Mouse (Mus musculus) liver, embryonic 16.5 days (tissue): ENCODE results near the gene Clcn6. TPM values are rescaled to one million over a fixed set of nuclear protein-coding genes. Genes with fewer than 3 reads are reported as not detected.

ENCODE experiments used
- ATAC-seq: fragments of 200-750 bp; cut with Nextera tagmentation; 2 replicates; pipeline ENCODE4 v1.8.0; 2017; ENCODE audit warnings: low read depth, mild to moderate bottlenecking, moderate number of reproducible peaks, moderate library complexity
- H3K27ac ChIP-seq: fragments of 300-500 bp; sonication (generic); 2 replicates; pipeline ENCODE4 v1.5.1; 2014; ENCODE audit warnings: mild to moderate bottlenecking, low read length
- H3K27me3 ChIP-seq: fragments of 300-500 bp; sonication (generic); 2 replicates; pipeline ENCODE4 v1.6.1; 2014; ENCODE audit warnings: low read depth, low read length, mixed read lengths; ENCODE audit not compliant: control insufficient read depth, insufficient read depth
- H3K36me3 ChIP-seq: fragments of 300-500 bp; sonication (generic); 2 replicates; pipeline ENCODE4 v1.6.1; 2014; ENCODE audit warnings: mild to moderate bottlenecking; ENCODE audit not compliant: control insufficient read depth, insufficient read depth
- H3K4me1 ChIP-seq: fragments of 300-500 bp; sonication (generic); 2 replicates; pipeline ENCODE4 v1.6.1; 2014; ENCODE audit warnings: low read depth, low read length, mixed read lengths; ENCODE audit not compliant: control insufficient read depth
- H3K4me2 ChIP-seq: fragments of 300-500 bp; sonication (generic); 2 replicates; pipeline ENCODE4 v1.6.1; 2014; ENCODE audit warnings: low read depth, low read length, mixed read lengths
- H3K4me3 ChIP-seq: fragments of 300-500 bp; sonication (generic); 2 replicates; pipeline ENCODE4 v1.5.1; 2014; ENCODE audit warnings: low read depth, mild to moderate bottlenecking, low read length
- H3K9ac ChIP-seq: fragments of 300-500 bp; sonication (generic); 2 replicates; pipeline ENCODE4 v1.6.1; 2014; ENCODE audit warnings: low read depth, low read length
- H3K9me3 ChIP-seq: fragments of 300-500 bp; sonication (generic); replicated peaks from 2 replicates; pipeline ENCODE4 v1.6.1; 2016; ENCODE audit warnings: low read length; ENCODE audit not compliant: control insufficient read depth
- WGBS: fragments of 180-500 bp; shearing (Covaris S2); extraction: QIAGEN DNeasy Blood & Tissue Kit; methylation state at CpG from one replicate; pipeline ENCODE4 v1.1.7; 2014; ENCODE audit not compliant: insufficient replicate concordance; 5-methylcytosine and 5-hydroxymethylcytosine counted together
- polyA plus RNA-seq: library from polyadenylated mRNA; unstranded; fragments of >200 nt; fragmentation: Nextera tagmentation; extraction: Ambion mirVana; gene quantifications from 2 replicates; pipeline ENCODE4 v1.2.1, GENCODE M21; 2015

The Clcn6 gene
- polyA plus RNA-seq, 1 experiment from 2014 or later, result 1.8 TPM

DNA sequence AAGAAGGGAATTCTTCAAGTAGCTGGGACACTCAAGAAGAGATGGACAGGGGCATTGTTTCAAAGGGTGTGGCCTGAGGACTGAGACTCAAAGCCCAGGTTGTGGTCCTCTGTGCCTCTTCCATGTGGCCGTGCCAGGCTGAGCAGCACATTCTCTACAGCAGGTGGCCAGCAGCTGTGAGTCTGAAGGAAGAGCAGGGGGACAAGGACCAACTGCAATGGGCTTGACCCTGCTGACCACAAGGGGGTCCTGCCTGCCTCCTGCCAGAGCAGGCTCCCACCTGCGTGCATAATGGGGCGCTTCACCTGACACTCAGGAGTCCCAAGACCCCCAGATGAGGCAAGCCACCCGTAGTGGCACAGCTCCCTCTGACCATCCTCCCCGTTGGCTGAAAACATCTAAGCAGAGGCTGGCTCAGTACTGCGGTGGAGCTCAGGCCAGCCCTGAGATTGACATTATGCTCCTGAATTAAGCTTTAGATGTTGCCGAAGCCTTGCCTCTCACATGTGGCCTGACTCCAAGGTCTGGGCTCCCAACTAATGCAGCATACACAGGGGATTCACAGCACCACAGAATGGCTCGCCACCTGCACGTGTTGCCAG, 19.7 kb upstream of the Clcn6 start:
- Histone ChIP-seq H3K9ac (no peak overlapping the region), H3K4me1 (peaks cover 4% of the 10 kb centered on the region; the same call in 1 of the 2 replicates), H3K27me3 (no peaks in the 10 kb centered on the region), H3K9me3 (no peaks in the 10 kb centered on the region), H3K4me3 (no peak overlapping the region), H3K27ac (no peak overlapping the region), H3K36me3 (peaks cover 15% of the 10 kb centered on the region), H3K4me2 (no peak overlapping the region)
- WGBS, result 84% methylated on average over 9 of the region's 9 CpGs
- ATAC-seq, result no peak

DNA sequence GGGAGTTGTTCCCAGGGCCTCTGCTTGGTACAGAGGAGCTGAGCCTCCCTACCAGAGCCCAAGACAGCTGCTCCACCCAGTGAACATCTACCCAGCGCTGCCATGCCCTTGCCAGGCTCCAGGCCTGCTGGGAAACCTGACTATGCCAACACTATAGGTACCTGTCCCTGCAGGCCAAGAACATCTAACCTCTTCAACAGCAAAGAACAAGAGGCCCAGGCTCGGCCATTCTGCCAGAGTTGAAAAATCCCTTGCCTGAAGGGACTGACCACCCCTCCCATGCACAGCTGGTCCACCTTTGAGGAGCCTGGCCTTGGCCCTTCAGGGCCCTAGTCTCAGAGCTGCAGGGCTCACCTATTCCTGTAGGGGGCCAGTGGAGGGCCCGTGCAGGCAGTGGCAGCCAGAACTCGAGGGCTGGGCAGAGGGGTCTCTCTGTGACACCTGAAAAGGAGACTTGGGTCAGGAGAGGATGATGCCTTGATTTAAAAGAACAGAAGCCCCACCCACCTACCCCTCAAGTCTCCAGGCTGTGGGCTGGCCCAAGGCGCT, 19.1 kb upstream of the Clcn6 start:
- WGBS, result 57% methylated on average over 5 of the region's 5 CpGs
- no peaks in the 10 kb centered on the region for H3K9me3 ChIP-seq
- H3K4me3 ChIP-seq, result no peak overlapping the region
- H3K9ac ChIP-seq, result no peak overlapping the region
- no peaks in the 10 kb centered on the region for H3K27me3 ChIP-seq
- ATAC-seq, result no peak
- no peak overlapping the region for H3K4me2 ChIP-seq
- peaks cover 4% of the 10 kb centered on the region; the same call in 1 of the 2 replicates for H3K4me1 ChIP-seq
- no peak overlapping the region for H3K27ac ChIP-seq
- H3K36me3 ChIP-seq, result peaks cover 19% of the 10 kb centered on the region

DNA sequence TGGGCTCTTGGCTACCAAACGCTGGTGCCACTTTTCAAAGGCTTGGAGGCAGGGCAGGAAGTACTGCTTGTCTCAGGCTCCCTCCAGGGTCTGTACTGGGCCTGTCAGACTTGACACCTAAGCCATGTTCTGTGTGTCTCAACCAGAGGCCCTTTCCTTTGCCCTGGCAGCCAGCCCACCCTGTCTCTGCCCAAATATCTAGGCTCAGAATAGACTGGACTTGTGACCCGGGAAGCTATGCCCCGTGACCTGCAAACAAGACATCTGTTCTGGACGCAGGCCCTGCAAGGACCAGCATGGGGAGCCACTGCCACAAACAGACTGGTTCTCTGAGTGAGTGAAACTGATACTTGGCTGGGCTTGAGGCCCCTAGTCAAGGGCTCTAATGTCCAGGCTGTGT, 18.2 kb upstream of the Clcn6 start:
- peaks cover 4% of the 10 kb centered on the region; the same call in 1 of the 2 replicates for H3K4me1 ChIP-seq
- peaks cover 28% of the 10 kb centered on the region for H3K36me3 ChIP-seq
- no peaks in the 10 kb centered on the region for H3K27me3 ChIP-seq
- no peaks in the 10 kb centered on the region for H3K9me3 ChIP-seq
- no peak overlapping the region for H3K4me2 ChIP-seq
- 66% methylated on average over 4 of the region's 4 CpGs for WGBS
- H3K27ac ChIP-seq, result peak overlapping the region; percentile 42; the same call in 1 of the 2 replicates
- H3K4me3 ChIP-seq, result no peak overlapping the region
- H3K9ac ChIP-seq, result no peak overlapping the region
- ATAC-seq, result peak; percentile 73

DNA sequence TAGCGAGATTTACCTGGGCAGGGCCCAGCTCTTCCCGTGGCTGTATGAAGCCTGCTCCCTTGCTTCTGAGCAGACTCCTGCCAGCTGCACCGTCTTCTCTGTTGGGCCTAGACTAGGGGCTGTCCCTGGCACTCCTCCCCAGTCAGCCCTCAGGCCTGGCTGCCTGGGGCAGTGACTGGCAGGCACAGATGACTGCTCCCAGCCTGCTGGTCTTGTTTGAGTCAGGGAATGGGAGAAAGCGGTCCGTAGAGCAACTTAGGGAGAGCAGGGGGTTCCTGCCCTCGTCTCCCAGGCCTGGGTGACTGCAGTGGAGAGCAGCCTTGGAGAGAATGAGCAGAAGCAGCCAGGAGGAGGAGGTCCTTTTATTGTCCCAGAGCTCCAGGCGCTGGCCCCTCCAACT, 17.6 kb upstream of the Clcn6 start:
- no peak overlapping the region for H3K4me2 ChIP-seq
- ATAC-seq, result no peak
- H3K27ac ChIP-seq, result peak overlapping the region; percentile 42; the same call in 1 of the 2 replicates
- peaks cover 3% of the 10 kb centered on the region; the same call in 1 of the 2 replicates for H3K4me1 ChIP-seq
- H3K27me3 ChIP-seq, result no peaks in the 10 kb centered on the region
- no peak overlapping the region for H3K4me3 ChIP-seq
- 83% methylated on average over 7 of the region's 7 CpGs for WGBS
- H3K36me3 ChIP-seq, result peaks cover 34% of the 10 kb centered on the region
- no peak overlapping the region for H3K9ac ChIP-seq
- H3K9me3 ChIP-seq, result no peaks in the 10 kb centered on the region

DNA sequence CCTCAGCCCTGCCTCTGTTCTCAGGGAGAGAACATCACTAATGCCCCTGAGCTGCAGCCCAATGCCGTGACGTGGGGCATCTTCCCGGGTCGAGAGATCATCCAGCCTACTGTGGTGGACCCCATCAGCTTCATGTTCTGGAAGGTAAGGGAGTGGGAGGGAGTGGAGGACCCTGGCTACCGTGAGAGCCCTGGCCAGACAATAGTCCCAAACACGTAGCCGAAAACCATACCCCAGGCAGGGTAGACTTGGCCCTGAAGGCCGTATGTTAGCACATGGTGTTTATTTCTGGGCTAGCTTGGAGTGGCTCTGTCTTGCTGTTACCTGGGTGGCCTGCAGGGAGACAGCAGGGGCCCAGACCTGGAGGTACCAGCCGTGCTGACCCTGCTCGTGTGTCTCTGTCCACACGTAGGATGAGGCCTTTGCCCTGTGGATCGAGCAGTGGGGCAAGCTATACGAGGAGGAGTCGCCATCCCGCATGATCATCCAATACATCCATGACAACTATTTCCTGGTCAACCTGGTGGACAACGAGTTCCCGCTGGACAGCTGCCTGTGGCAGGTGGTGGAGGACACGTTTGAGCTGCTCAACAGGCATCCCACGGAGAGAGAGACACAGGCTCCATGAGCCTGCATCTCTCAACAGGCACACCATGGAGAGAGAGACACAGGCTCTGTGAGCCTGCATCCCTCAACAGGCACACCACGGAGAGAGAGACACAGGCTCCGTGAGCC, 16.5 kb upstream of the Clcn6 start:
- H3K9me3 ChIP-seq, result no peaks in the 10 kb centered on the region
- H3K27ac ChIP-seq, result no peak overlapping the region
- peaks cover 37% of the 10 kb centered on the region for H3K36me3 ChIP-seq
- no peaks in the 10 kb centered on the region; the same call in 1 of the 2 replicates for H3K4me1 ChIP-seq
- no peaks in the 10 kb centered on the region for H3K27me3 ChIP-seq
- ATAC-seq, result no peak
- H3K4me3 ChIP-seq, result no peak overlapping the region
- no peak overlapping the region for H3K4me2 ChIP-seq
- H3K9ac ChIP-seq, result no peak overlapping the region
- 84% methylated on average over 21 of the region's 21 CpGs for WGBS

DNA sequence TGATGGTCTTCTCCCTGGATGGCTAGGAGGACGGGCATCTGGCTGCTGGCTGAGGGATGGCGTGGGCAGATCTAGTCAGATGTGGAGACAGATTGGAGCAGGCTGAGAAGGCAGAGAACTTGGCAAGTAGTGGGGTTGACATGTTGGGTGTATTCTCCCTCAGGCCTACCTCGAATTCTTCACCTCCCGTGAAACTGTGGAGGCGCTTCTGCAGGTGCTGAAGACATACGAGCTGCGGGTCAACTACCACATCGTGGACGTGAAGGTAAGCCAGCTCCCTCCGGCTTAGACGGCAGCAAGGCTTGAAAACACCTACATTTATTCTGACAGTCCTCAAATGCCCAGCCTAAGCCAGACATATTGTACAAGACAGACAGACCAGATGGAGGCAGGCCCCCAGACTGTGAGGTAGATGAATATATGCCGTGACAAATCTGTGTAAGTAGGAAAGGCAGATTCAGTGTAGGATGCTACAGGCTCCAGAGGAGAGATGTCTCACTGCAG, 14.8 kb upstream of the Clcn6 start:
- no peak overlapping the region for H3K9ac ChIP-seq
- no peaks in the 10 kb centered on the region for H3K9me3 ChIP-seq
- no peak overlapping the region for H3K4me2 ChIP-seq
- no peak for ATAC-seq
- no peak overlapping the region for H3K27ac ChIP-seq
- 84% methylated on average over 12 of the region's 12 CpGs for WGBS
- peaks cover 37% of the 10 kb centered on the region for H3K36me3 ChIP-seq
- peaks cover 5% of the 10 kb centered on the region for H3K4me1 ChIP-seq
- no peaks in the 10 kb centered on the region for H3K27me3 ChIP-seq
- H3K4me3 ChIP-seq, result no peak overlapping the region

DNA sequence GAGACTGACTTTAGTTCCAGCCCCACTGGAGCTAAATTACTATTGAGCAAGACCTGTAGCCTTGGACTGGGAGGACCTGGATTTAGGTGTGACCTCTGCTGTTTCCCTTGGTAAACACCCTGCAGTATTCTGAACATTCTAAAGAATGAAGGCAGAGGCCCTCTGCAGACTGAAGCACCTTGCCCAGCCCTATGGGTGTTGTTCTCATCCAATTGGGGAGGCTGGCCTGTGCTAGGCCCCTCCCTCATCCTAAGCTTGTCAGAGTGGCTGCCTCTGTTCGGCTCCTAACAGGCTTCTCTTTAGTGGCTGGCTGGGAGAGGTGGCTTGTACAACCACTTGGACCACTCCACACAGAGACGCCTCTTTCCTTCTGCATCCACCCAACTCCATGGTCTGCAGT, 14.4 kb upstream of the Clcn6 start:
- 82% methylated on average over 2 of the region's 2 CpGs for WGBS
- peaks cover 41% of the 10 kb centered on the region for H3K36me3 ChIP-seq
- no peaks in the 10 kb centered on the region for H3K27me3 ChIP-seq
- H3K9ac ChIP-seq, result no peak overlapping the region
- ATAC-seq, result no peak
- H3K4me1 ChIP-seq, result peaks cover 10% of the 10 kb centered on the region
- no peaks in the 10 kb centered on the region for H3K9me3 ChIP-seq
- no peak overlapping the region for H3K4me3 ChIP-seq
- no peak overlapping the region for H3K4me2 ChIP-seq
- H3K27ac ChIP-seq, result no peak overlapping the region

DNA sequence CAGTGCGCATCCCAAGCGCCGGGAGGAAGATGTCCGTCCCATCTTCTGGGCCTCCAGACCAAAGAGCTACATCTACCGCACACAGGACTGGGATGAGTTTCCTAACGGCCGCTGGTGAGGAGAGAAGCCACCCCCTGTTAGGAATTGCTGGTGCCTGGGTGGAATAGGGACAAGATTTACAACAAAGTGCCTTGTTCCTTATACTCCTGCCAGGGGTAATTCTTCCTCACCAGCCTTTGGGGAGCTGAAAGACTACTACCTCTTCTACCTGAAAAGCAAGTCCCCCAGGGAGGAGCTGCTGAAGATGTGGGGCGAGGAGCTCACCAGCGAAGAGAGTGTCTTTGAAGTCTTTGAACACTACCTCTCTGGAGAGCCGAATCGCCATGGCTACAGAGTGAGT, 13.3 kb upstream of the Clcn6 start:
- no peak overlapping the region for H3K9ac ChIP-seq
- no peak overlapping the region for H3K4me2 ChIP-seq
- H3K9me3 ChIP-seq, result no peaks in the 10 kb centered on the region
- H3K27ac ChIP-seq, result no peak overlapping the region
- peaks cover 20% of the 10 kb centered on the region for H3K4me1 ChIP-seq
- WGBS, result 90% methylated on average over 11 of the region's 11 CpGs
- H3K4me3 ChIP-seq, result no peak overlapping the region
- no peaks in the 10 kb centered on the region for H3K27me3 ChIP-seq
- ATAC-seq, result no peak
- H3K36me3 ChIP-seq, result peaks cover 40% of the 10 kb centered on the region
